ENCODE assay signal across 22 mouse cellular contexts in genomic region chr5:38502992-38503391, GRCm38 (mm10). TPM values are rescaled to one million over a fixed set of nuclear protein-coding genes. Genes with fewer than 3 reads are reported as not detected.
DNase-seq lines count a peak whose midpoint lies in the region; ATAC-seq and TF ChIP-seq lines count a peak whose summit lies in the region.
"Had no signal": no experiment of that assay in that cellular context is flagged by ENCODE, and none has a peak within 500 bp of the region (broad histone marks: within the 10 kb centered on the region; RNA-seq: fewer than 3 reads in every experiment).

Gene Slc2a9, minus strand, starts transcription at chr5:38503143.

- H3K27ac ChIP-seq in heart, embryonic 10.5 days: peak within 1 kb of the TSS; percentile 80; the same call in 1 of the 2 replicates
- H3K27ac ChIP-seq in heart, adult 2 months: no peak within 1 kb of the TSS
- peak within 1 kb of the TSS; percentile 96 for H3K27ac ChIP-seq in bone marrow macrophage, adult 2 months (ENCODE audit: insufficient read depth, low read depth, low read length)
- H3K27ac ChIP-seq in liver, embryonic 13.5 days: peak within 1 kb of the TSS; percentile 95
- H3K27ac ChIP-seq in midbrain, embryonic 14.5 days (replicated peaks; ENCODE audit: low read depth, low read length): no peak within 1 kb of the TSS
- H3K27ac ChIP-seq: embryonic facial prominence, embryonic 15.5 days; hindbrain, postnatal 0 days; limb, embryonic 15.5 days; neural tube, embryonic 15.5 days had no signal

- ATAC-seq in liver, embryonic 13.5 days (ENCODE audit: low read depth): no peak
- ATAC-seq in megakaryocyte progenitor cell, adult 5-6 weeks (replicated peaks; ENCODE audit: poor library complexity): peak; percentile 32
- no peak for ATAC-seq in midbrain, embryonic 14.5 days (ENCODE audit: low FRiP score, low TSS enrichment)
- ATAC-seq: hindbrain, postnatal 0 days had no signal

- peaks cover 3% of the 10 kb centered on the region; the same call in 1 of the 2 replicates for H3K27me3 ChIP-seq in heart, embryonic 10.5 days (ENCODE audit: insufficient read depth, poor library complexity, severe bottlenecking)
- no peaks in the 10 kb centered on the region; the same call in 1 of the 2 replicates for H3K27me3 ChIP-seq in heart, adult 2 months (ENCODE audit: control insufficient read depth, insufficient read depth, low read length)
- H3K27me3 ChIP-seq in liver, embryonic 13.5 days: no peaks in the 10 kb centered on the region
- H3K27me3 ChIP-seq in midbrain, embryonic 14.5 days (ENCODE audit: control insufficient read depth, insufficient read depth, low read length): no peaks in the 10 kb centered on the region
- H3K27me3 ChIP-seq: embryonic facial prominence, embryonic 15.5 days; limb, embryonic 15.5 days; neural tube, embryonic 15.5 days had no signal

- TF ChIP-seq POLR2A in heart, adult 2 months (IDR thresholded peaks at IDR 0.05; ENCODE audit: insufficient read depth, low read depth, low read length): no peak
- TF ChIP-seq POLR2A in bone marrow macrophage, adult 2 months (IDR thresholded peaks at IDR 0.05; ENCODE audit: borderline replicate concordance, low read depth, low read length): no peak

- intact Hi-C loops in heart, adult 2 months (cut with DNase I): no loop called here

- no peak for TF ChIP-seq EP300 in heart, adult 2 months (IDR thresholded peaks at IDR 0.05; ENCODE audit: insufficient read depth, low read depth, low read length)

- H3K4me2 ChIP-seq in liver, embryonic 13.5 days: 0 out of 2 replicates have a peak within 1 kb of the TSS, but pooled peaks have one; percentile 21
- H3K4me2 ChIP-seq in midbrain, embryonic 14.5 days (ENCODE audit: low read length): no peak within 1 kb of the TSS
- H3K4me2 ChIP-seq: embryonic facial prominence, embryonic 15.5 days; limb, embryonic 15.5 days; midbrain, embryonic 11.5 days; neural tube, embryonic 15.5 days had no signal

- peaks cover 29% of the 10 kb centered on the region; the same call in 1 of the 2 replicates for H3K4me1 ChIP-seq in heart, embryonic 10.5 days
- no peaks in the 10 kb centered on the region for H3K4me1 ChIP-seq in heart, adult 2 months (ENCODE audit: control insufficient read depth, insufficient read depth, low read length)
- H3K4me1 ChIP-seq in bone marrow macrophage, adult 2 months (ENCODE audit: control insufficient read depth, insufficient read depth, low read length): peaks cover 72% of the 10 kb centered on the region
- H3K4me1 ChIP-seq in liver, embryonic 13.5 days (replicated peaks): peaks cover 95% of the 10 kb centered on the region
- H3K4me1 ChIP-seq in midbrain, embryonic 14.5 days (ENCODE audit: control insufficient read depth, insufficient read depth, low read length): no peaks in the 10 kb centered on the region
- H3K4me1 ChIP-seq: embryonic facial prominence, embryonic 15.5 days; neural tube, embryonic 15.5 days had no signal

- no peaks in the 10 kb centered on the region for H3K79me2 ChIP-seq in heart, adult 2 months (replicated peaks; ENCODE audit: control insufficient read depth, insufficient read depth, low read length)

- no peaks in the 10 kb centered on the region for H3K36me3 ChIP-seq in heart, embryonic 10.5 days
- no peaks in the 10 kb centered on the region for H3K36me3 ChIP-seq in heart, adult 2 months (ENCODE audit: control insufficient read depth, insufficient read depth, low read length)
- H3K36me3 ChIP-seq in liver, embryonic 13.5 days: no peaks in the 10 kb centered on the region
- no peaks in the 10 kb centered on the region for H3K36me3 ChIP-seq in midbrain, embryonic 14.5 days (ENCODE audit: control insufficient read depth, insufficient read depth, low read length)
- H3K36me3 ChIP-seq: embryonic facial prominence, embryonic 15.5 days; forebrain, embryonic 10.5 days; limb, embryonic 15.5 days; neural tube, embryonic 15.5 days had no signal

- H3K9ac ChIP-seq in heart, adult 2 months (ENCODE audit: low read depth, low read length): no peak within 1 kb of the TSS
- no peak within 1 kb of the TSS for H3K9ac ChIP-seq in liver, embryonic 13.5 days
- H3K9ac ChIP-seq in midbrain, embryonic 14.5 days (replicated peaks; ENCODE audit: low read length): no peak within 1 kb of the TSS
- H3K9ac ChIP-seq: embryonic facial prominence, embryonic 15.5 days; limb, embryonic 15.5 days; neural tube, embryonic 15.5 days had no signal

- H3K4me3 ChIP-seq in heart, embryonic 10.5 days: no peak within 1 kb of the TSS
- no peak within 1 kb of the TSS for H3K4me3 ChIP-seq in heart, adult 2 months
- H3K4me3 ChIP-seq in bone marrow macrophage, adult 2 months (ENCODE audit: insufficient read depth, low read length): no peak within 1 kb of the TSS
- no peak within 1 kb of the TSS for H3K4me3 ChIP-seq in liver, embryonic 13.5 days (replicated peaks)
- H3K4me3 ChIP-seq in midbrain, embryonic 14.5 days (replicated peaks; ENCODE audit: low read depth, low read length): no peak within 1 kb of the TSS
- H3K4me3 ChIP-seq: embryonic facial prominence, embryonic 15.5 days; forebrain, embryonic 10.5 days; limb, embryonic 15.5 days; myocyte; neural tube, embryonic 15.5 days had no signal

- no peaks in the 10 kb centered on the region for H3K9me3 ChIP-seq in heart, embryonic 10.5 days
- H3K9me3 ChIP-seq in liver, embryonic 13.5 days (replicated peaks): no peaks in the 10 kb centered on the region
- no peaks in the 10 kb centered on the region for H3K9me3 ChIP-seq in midbrain, embryonic 14.5 days (ENCODE audit: control insufficient read depth, low read length)
- H3K9me3 ChIP-seq: embryonic facial prominence, embryonic 15.5 days; forebrain, embryonic 10.5 days; limb, embryonic 15.5 days; neural tube, embryonic 15.5 days had no signal

- DNase-seq in heart, embryonic 10.5 days (ENCODE audit: low spot score): no peak
- DNase-seq in heart, adult 2 months: no peak
- DNase-seq in liver, embryonic 13.5 days: no peak
- DNase-seq in layer of hippocampus, adult 9-11 months: no peak
- no peak for DNase-seq in heart, adult 18-20 months
- DNase-seq in midbrain, embryonic 14.5 days: no peak
- DNase-seq: adrenal gland, adult 8-10 months; cerebellum, adult 2 months; gastrocnemius, postnatal 25 days; heart, postnatal 4 days; kidney, adult 8-10 months; kidney, postnatal 36 days; thymus, postnatal 14 days had no signal

- WGBS in heart, embryonic 10.5 days: 77% methylated on average over 4 of the region's 4 CpGs
- WGBS in heart, adult 2 months: 84% methylated on average over 4 of the region's 4 CpGs
- WGBS in liver, embryonic 13.5 days (ENCODE audit: insufficient replicate concordance): 44% methylated on average over 4 of the region's 4 CpGs
- 90% methylated on average over 4 of the region's 4 CpGs for whole genome bisulfite sequencing in midbrain, embryonic 14.5 days

- TF ChIP-seq CTCF in heart, adult 2 months (IDR thresholded peaks at IDR 0.05): no peak
- TF ChIP-seq CTCF in bone marrow macrophage, adult 2 months (IDR thresholded peaks at IDR 0.05; ENCODE audit: low read depth, low read length): no peak

RNA-seq across cellular contexts. Expression of gene Slc2a9, which starts in this region (rescaled TPM):
- 0.31 and 0.47 TPM in 2 replicates for polyA plus RNA-seq in heart, embryonic 10.5 days (2016; fragmentation: Nextera tagmentation; extraction: Ambion mirVana)
- 1 to 10 TPM; 1.3 to 1.6 TPM for total RNA-seq in heart, adult 2 months (2021)
- 1.6 and 1.9 TPM in 2 replicates for polyA plus RNA-seq in heart, adult 2 months (2012; rRNA removed)
- 15.0 and 17.9 TPM in 2 replicates for polyA plus RNA-seq in bone marrow macrophage, adult 2 months (2012; ENCODE audit: insufficient read depth, insufficient read length, missing spikeins)
- 0.80 and 0.88 TPM in 2 replicates for polyA plus RNA-seq in liver, embryonic 13.5 days (2015; fragmentation: Nextera tagmentation; extraction: Ambion mirVana)
- 3.4 and 3.9 TPM in 2 replicates for total RNA-seq in megakaryocyte progenitor cell, adult 5-6 weeks (2015)
- 4.2 and 9.8 TPM in 2 replicates for total RNA-seq in megakaryocyte progenitor cell, adult 5-6 weeks (2017)
- 1 to 10 TPM; 1.6 to 2.0 TPM for total RNA-seq in heart, adult 18-20 months (2021)
- 0.28 and 0.40 TPM in 2 replicates for polyA plus RNA-seq in midbrain, embryonic 14.5 days (2014; fragmentation: Nextera tagmentation; extraction: Ambion mirVana)

Comparison
In these comparisons a context has a peak if more than half of its experiments do, and no peak if none do; other contexts are left out.
1. H3K27ac ChIP-seq: peak in heart, embryonic 10.5 days (single experiment), bone marrow macrophage, adult 2 months (single experiment) and liver, embryonic 13.5 days (single experiment); none in heart, adult 2 months (single experiment) and midbrain, embryonic 14.5 days (single experiment).